Mouse (Mus musculus) intestine, postnatal 0 days (tissue): ENCODE results near the gene Mrpl49. TPM values are rescaled to one million over a fixed set of nuclear protein-coding genes. Genes with fewer than 3 reads are reported as not detected.
A peak's percentile ranks its signal among the peaks of the same experiment; 100 is the strongest.
"Not testable (repeated sequence)": the region's sequence is repeated elsewhere in the genome, so short reads cannot be mapped to it uniquely, and the experiment has no call there.

ENCODE experiments used
- ATAC-seq: fragments of 200-750 bp; cut with Nextera tagmentation; 2 replicates; pipeline ENCODE4 v1.8.0; 2017; ENCODE audit warnings: mild to moderate bottlenecking, moderate TSS enrichment, moderate library complexity
- H3K27ac ChIP-seq: fragments of 300-500 bp; sonication (generic); 2 replicates; pipeline ENCODE4 v1.5.1; 2014; ENCODE audit warnings: mild to moderate bottlenecking, low read depth, low read length, moderate library complexity
- H3K27me3 ChIP-seq: fragments of 300-500 bp; sonication (generic); replicated peaks from 2 replicates; pipeline ENCODE4 v1.6.1; 2014; ENCODE audit warnings: low read length, mixed read lengths; ENCODE audit not compliant: control insufficient read depth, insufficient read depth
- H3K36me3 ChIP-seq: fragments of 300-500 bp; sonication (generic); 2 replicates; pipeline ENCODE4 v1.6.1; 2014; ENCODE audit warnings: mild to moderate bottlenecking, moderate library complexity; ENCODE audit not compliant: control insufficient read depth, insufficient read depth
- H3K4me1 ChIP-seq: fragments of 300-500 bp; sonication (generic); replicated peaks from 2 replicates; pipeline ENCODE4 v1.6.1; 2014; ENCODE audit warnings: antibody characterized with exemption, low read length, mixed read lengths; ENCODE audit not compliant: control insufficient read depth, insufficient read depth
- H3K4me2 ChIP-seq: fragments of 300-500 bp; sonication (generic); replicated peaks from 2 replicates; pipeline ENCODE4 v1.6.1; 2014; ENCODE audit warnings: low read depth, mild to moderate bottlenecking, moderate library complexity
- H3K4me3 ChIP-seq: fragments of 300-500 bp; sonication (generic); 2 replicates; pipeline ENCODE4 v1.5.1; 2014; ENCODE audit warnings: low read depth, low read length
- H3K9ac ChIP-seq: fragments of 300-500 bp; sonication (generic); 2 replicates; pipeline ENCODE4 v1.6.1; 2014; ENCODE audit warnings: mild to moderate bottlenecking, low read depth, low read length
- H3K9me3 ChIP-seq: fragments of 300-500 bp; sonication (generic); 2 replicates; pipeline ENCODE4 v1.6.1; 2016; ENCODE audit warnings: mixed run types; ENCODE audit not compliant: control insufficient read depth
- CTCF ChIP-seq: sonication (generic); IDR thresholded peaks from 2 replicates; pipeline ENCODE4 v1.5.1; 2016; ENCODE audit warnings: low read depth, mild to moderate bottlenecking, control low read depth, antibody characterized with exemption, moderate library complexity
- WGBS: fragments of 180-500 bp; shearing (Covaris S2); extraction: QIAGEN DNeasy Blood & Tissue Kit; methylation state at CpG from one replicate; pipeline ENCODE4 v1.1.7; 2014; 5-methylcytosine and 5-hydroxymethylcytosine counted together
- polyA plus RNA-seq: library from polyadenylated mRNA; unstranded; fragments of >200 nt; fragmentation: Nextera tagmentation; extraction: Ambion mirVana; gene quantifications from 2 replicates; pipeline ENCODE4 v1.2.1, GENCODE M21; 2015

Gene Mrpl49
- polyA plus RNA-seq, 1 experiment from 2014 or later = 36.3 TPM

DNA sequence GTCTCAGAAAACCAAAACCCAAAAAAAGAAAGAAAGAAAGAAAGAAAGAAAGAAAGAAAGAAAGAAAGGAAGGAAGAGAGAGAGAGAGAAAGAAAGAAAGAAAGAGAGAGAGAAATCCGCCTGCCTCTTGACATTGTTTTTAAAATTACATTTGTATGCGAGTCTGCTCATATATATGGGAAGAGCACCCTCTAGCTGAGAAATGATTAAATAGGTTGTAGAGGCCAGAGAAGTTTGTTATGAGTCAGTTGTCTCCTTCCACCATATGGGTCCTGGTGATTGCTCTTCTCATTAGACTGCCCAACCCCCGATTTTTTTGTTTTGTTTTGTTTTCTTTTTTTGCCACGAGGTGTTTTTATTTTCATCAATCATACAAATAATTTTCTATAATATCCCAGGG lies 13.5 kb downstream of the Mrpl49 start:
- H3K9me3 ChIP-seq, H3K27me3 ChIP-seq, H3K4me2 ChIP-seq, H3K27ac ChIP-seq, H3K9ac ChIP-seq, H3K4me1 ChIP-seq, H3K4me3 ChIP-seq, ATAC-seq, H3K36me3 ChIP-seq: not testable (repeated sequence)
- WGBS = 40% methylated on average over 4 of the region's 4 CpGs
- peak; percentile 68 for TF ChIP-seq CTCF

DNA sequence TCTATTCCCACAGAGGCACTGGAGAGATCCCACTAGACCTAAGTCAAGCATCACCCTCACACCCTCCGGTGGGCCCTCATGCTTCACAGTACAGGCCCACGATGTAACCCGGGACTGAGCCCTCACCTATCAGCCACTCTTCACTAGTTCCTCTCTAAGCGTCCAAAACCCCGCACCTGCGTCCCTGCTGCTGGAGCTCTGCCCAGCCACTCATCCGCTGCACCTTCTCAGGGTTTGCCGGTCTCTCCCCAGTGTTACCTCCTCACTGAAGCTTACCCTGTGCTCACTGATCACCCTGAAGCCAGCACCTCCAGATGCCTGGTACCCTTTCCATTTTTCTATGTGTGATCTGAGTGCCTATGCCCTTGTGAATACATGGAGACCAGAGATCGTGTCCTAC lies 15.3 kb downstream of the Mrpl49 start:
- no peak overlapping the region for H3K27ac ChIP-seq
- H3K4me2 ChIP-seq = no peak overlapping the region
- H3K27me3 ChIP-seq = no peaks in the 10 kb centered on the region
- no peaks in the 10 kb centered on the region for H3K4me1 ChIP-seq
- 86% methylated on average over 9 of the region's 9 CpGs for WGBS
- no peak for TF ChIP-seq CTCF
- no peaks in the 10 kb centered on the region for H3K9me3 ChIP-seq
- no peak overlapping the region for H3K4me3 ChIP-seq
- no peak for ATAC-seq
- no peaks in the 10 kb centered on the region for H3K36me3 ChIP-seq
- H3K9ac ChIP-seq = no peak overlapping the region

DNA sequence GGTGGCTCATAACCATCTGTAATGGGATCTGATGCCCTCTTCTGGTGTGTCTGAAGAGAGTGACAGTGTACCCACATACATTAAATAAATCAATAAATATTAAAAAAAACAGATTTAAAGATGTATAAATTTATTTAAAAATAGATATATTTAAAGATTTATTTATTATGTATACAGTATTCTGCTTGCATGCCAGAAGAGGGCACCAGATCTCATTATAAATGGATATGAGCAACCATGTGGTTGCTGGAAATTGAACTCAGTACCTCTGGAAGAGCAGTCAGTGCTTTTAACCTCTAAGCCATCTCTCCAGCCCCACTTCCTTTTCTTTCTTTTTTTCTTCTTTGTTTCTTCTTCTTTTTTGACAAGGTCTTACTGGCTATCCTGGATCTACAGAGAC lies 17.6 kb downstream of the Mrpl49 start:
- Histone ChIP-seq H3K4me3 (no peak overlapping the region), H3K27ac (no peak overlapping the region), H3K9ac (no peak overlapping the region), H3K9me3 (no peaks in the 10 kb centered on the region), H3K27me3 (no peaks in the 10 kb centered on the region), H3K4me2 (no peak overlapping the region), H3K36me3 (no peaks in the 10 kb centered on the region), H3K4me1 (no peaks in the 10 kb centered on the region)
- no peak for ATAC-seq
- TF ChIP-seq CTCF = peak; percentile 19; the same call in 1 of the 2 replicates

DNA sequence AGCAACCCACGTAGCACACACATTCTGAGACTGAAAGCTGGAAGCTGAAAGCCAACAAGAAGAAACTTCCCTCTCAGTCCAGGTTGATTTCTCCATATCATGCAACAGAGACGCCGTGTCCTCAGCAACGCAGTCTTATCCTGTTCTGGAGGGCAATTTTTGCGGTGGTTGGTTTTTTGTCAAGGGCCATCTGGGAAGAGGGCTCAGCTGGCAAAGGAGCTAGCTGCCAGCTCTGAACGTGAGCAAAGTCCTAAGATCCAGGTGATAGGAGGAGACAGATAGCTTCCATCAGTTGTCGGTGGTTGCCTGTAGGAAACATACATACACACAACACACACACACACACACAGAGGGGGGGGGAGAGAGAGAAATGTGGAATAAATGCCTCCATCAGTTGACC lies 19.3 kb downstream of the Mrpl49 start:
- no peak overlapping the region for H3K27ac ChIP-seq
- WGBS = 77% methylated on average over 7 of the region's 7 CpGs

DNA sequence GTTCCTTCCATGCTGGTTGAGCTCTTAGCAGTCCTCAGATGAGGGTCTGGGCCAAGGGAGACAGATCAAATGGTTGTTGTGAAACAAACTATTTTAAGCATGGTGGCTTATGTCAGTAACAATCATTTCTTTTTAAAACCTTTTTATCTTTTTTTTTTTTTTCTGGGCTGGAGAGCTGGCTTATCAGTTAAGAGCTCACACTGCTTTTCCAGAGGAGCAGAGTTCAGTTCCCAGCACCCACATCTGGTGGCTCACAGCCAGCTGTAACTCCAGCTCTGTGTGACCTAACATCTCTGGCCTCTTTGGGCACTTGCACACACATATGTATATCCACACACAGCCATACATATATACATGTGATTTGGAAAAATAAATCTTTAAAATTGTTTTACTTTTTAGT lies 19.9 kb downstream of the Mrpl49 start:
- Histone ChIP-seq H3K36me3 (no peaks in the 10 kb centered on the region), H3K27me3 (no peaks in the 10 kb centered on the region), H3K27ac (no peak overlapping the region), H3K4me1 (no peaks in the 10 kb centered on the region), H3K4me2 (no peak overlapping the region), H3K4me3 (no peak overlapping the region), H3K9ac (no peak overlapping the region), H3K9me3 (no peaks in the 10 kb centered on the region)
- no peak for TF ChIP-seq CTCF
- ATAC-seq = no peak

More for the DNA sequence above, 19.3 kb downstream of the Mrpl49 start:
- Histone ChIP-seq H3K9ac (no peak overlapping the region), H3K4me2 (no peak overlapping the region), H3K36me3 (no peaks in the 10 kb centered on the region), H3K27me3 (no peaks in the 10 kb centered on the region), H3K4me3 (no peak overlapping the region), H3K4me1 (no peaks in the 10 kb centered on the region), H3K9me3 (no peaks in the 10 kb centered on the region)
- no peak for TF ChIP-seq CTCF
- ATAC-seq = no peak

DNA sequence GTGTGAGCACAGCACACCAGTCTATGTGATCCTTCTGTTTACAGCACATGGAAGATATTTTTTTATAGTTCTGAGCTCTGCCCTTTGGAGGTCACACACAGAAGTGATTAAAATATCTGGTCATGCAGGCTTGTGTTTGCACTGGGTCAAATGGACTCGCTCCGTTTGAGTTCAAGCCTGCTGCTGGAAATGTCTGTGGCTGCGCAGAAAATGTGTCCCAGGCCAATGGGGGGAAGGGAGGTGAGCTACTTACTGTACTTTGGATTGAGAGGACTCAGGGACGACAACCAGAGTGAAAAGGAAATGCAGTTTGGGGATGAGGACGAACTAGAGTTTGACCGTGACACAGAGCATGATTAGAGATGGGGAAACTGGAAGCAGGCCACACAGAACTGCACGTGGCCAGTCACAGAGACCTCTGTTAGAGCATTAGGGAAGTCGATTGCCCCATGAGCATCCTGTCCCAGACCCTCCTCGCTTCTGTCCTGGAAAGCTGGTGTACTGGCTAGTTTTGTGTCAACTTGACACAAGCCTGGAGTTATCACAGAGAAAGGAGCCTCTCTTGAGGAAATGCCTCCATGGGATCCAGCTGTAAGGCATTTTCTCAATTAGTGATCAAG lies 21.5 kb downstream of the Mrpl49 start:
- no peak for ATAC-seq
- 60% methylated on average over 9 of the region's 9 CpGs for WGBS

More for the DNA sequence above, 21.5 kb downstream of the Mrpl49 start:
- Histone ChIP-seq H3K9me3 (no peaks in the 10 kb centered on the region), H3K4me3 (no peak overlapping the region), H3K27ac (no peak overlapping the region), H3K36me3 (no peaks in the 10 kb centered on the region), H3K4me1 (no peaks in the 10 kb centered on the region), H3K4me2 (no peak overlapping the region), H3K9ac (no peak overlapping the region), H3K27me3 (no peaks in the 10 kb centered on the region)
- no peak for TF ChIP-seq CTCF
